Mouse (Mus musculus) E14TG2a.4 (cell line): ENCODE results near the gene Kansl1.

Source experiments
- H3K27me3 ChIP-seq: 2 replicates; pipeline ENCODE4 v1.6.1; 2014; ENCODE audit warnings: low read length, control low read depth; ENCODE audit not compliant: insufficient read depth
- H3K36me3 ChIP-seq: 2 replicates; pipeline ENCODE4 v1.6.1; 2014; ENCODE audit warnings: low read length, control low read depth; ENCODE audit not compliant: insufficient read depth
- H3K4me1 ChIP-seq: replicated peaks from 2 replicates; pipeline ENCODE4 v1.6.1; 2014; ENCODE audit warnings: low read depth, low read length, control low read depth
- H3K4me3 ChIP-seq: replicated peaks from 2 replicates; pipeline ENCODE4 v1.5.1; 2014; ENCODE audit warnings: mild to moderate bottlenecking, low read length
- H3K9me3 ChIP-seq: 2 replicates; pipeline ENCODE4 v1.6.1; 2014; ENCODE audit warnings: low read length, control low read depth
- CTCF ChIP-seq: conservative IDR thresholded peaks from 2 replicates; pipeline ENCODE4 v1.5.1; 2014; ENCODE audit warnings: low read length
- NANOG ChIP-seq: IDR thresholded peaks from 2 replicates; pipeline ENCODE4 v1.6.1; 2014; ENCODE audit warnings: borderline replicate concordance, low read length, mixed read lengths
- POU5F1 ChIP-seq: IDR thresholded peaks from 2 replicates; pipeline ENCODE4 v1.6.1; 2014; ENCODE audit warnings: low read length, borderline replicate concordance

The Kansl1 gene

GRCm38 (mm10) chr11:104468751-104469268 is at the start of gene Kansl1:
TSS of gene Kansl1 (minus strand) at chr11:104468861.
- Histone ChIP-seq H3K36me3 (peaks cover 28% of the 10 kb centered on the region), H3K4me3 (peak within 1 kb of the TSS; percentile 87), H3K4me1 (peaks cover 24% of the 10 kb centered on the region), H3K27me3 (no peaks in the 10 kb centered on the region; the same call in 1 of the 2 replicates), H3K9me3 (no peaks in the 10 kb centered on the region)
- TF ChIP-seq POU5F1 (no peak), NANOG (no peak), CTCF (no peak)

GRCm38 (mm10) chr11:104512436-104512835 is 43.8 kb upstream of the Kansl1 start:
- H3K36me3 ChIP-seq, result peaks cover 91% of the 10 kb centered on the region
- TF ChIP-seq NANOG (no peak), CTCF (no peak), POU5F1 (no peak)
- H3K4me3 ChIP-seq, result no peak overlapping the region
- H3K27me3 ChIP-seq, result no peaks in the 10 kb centered on the region
- H3K4me1 ChIP-seq, result peaks cover 5% of the 10 kb centered on the region; the same call in 1 of the 2 replicates
- H3K9me3 ChIP-seq, result no peaks in the 10 kb centered on the region

- TF ChIP-seq POU5F1 (no peak), NANOG (no peak), CTCF (peak; percentile 51)
These were observed 41.9 kb upstream of the Kansl1 start for GRCm38 (mm10) chr11:104510606-104511005.

GRCm38 (mm10) chr11:104508455-104508854 is 39.8 kb upstream of the Kansl1 start:
- no peak overlapping the region for H3K4me3 ChIP-seq
- no peaks in the 10 kb centered on the region for H3K27me3 ChIP-seq
- H3K4me1 ChIP-seq, result peaks cover 6% of the 10 kb centered on the region; the same call in 1 of the 2 replicates
- peaks cover 86% of the 10 kb centered on the region for H3K36me3 ChIP-seq
- no peaks in the 10 kb centered on the region for H3K9me3 ChIP-seq
- TF ChIP-seq NANOG (no peak), POU5F1 (no peak), CTCF (no peak)

More at GRCm38 (mm10) chr11:104510606-104511005, 41.9 kb upstream of the Kansl1 start:
- no peaks in the 10 kb centered on the region for H3K27me3 ChIP-seq
- peaks cover 90% of the 10 kb centered on the region for H3K36me3 ChIP-seq
- H3K9me3 ChIP-seq, result no peaks in the 10 kb centered on the region
- H3K4me3 ChIP-seq, result no peak overlapping the region
- H3K4me1 ChIP-seq, result peaks cover 5% of the 10 kb centered on the region; the same call in 1 of the 2 replicates

GRCm38 (mm10) chr11:104488292-104488691 is 19.6 kb upstream of the Kansl1 start:
- Histone ChIP-seq H3K4me1 (no peaks in the 10 kb centered on the region; the same call in 1 of the 2 replicates), H3K9me3 (peaks cover 14% of the 10 kb centered on the region), H3K4me3 (no peak overlapping the region), H3K27me3 (no peaks in the 10 kb centered on the region), H3K36me3 (no peaks in the 10 kb centered on the region)
- no peak for TF ChIP-seq POU5F1
- TF ChIP-seq NANOG, result no peak
- TF ChIP-seq CTCF, result peak; percentile 31

- H3K9me3 ChIP-seq, result 0 out of 2 replicates have a peak, but pooled peaks cover 9% of the 10 kb centered on the region
- TF ChIP-seq POU5F1 (no peak), NANOG (no peak), CTCF (no peak)
- no peaks in the 10 kb centered on the region for H3K27me3 ChIP-seq
- H3K36me3 ChIP-seq, result no peaks in the 10 kb centered on the region
- H3K4me1 ChIP-seq, result no peaks in the 10 kb centered on the region; the same call in 1 of the 2 replicates
- no peak overlapping the region for H3K4me3 ChIP-seq
These were observed 13.3 kb upstream of the Kansl1 start for GRCm38 (mm10) chr11:104481971-104482370.

- no peaks in the 10 kb centered on the region; the same call in 1 of the 2 replicates for H3K4me1 ChIP-seq
These were observed 10.8 kb upstream of the Kansl1 start for GRCm38 (mm10) chr11:104479505-104479904.

GRCm38 (mm10) chr11:104469371-104469835 is 742 bp upstream of the Kansl1 start:
- Histone ChIP-seq H3K36me3 (peaks cover 22% of the 10 kb centered on the region), H3K4me1 (peaks cover 22% of the 10 kb centered on the region), H3K27me3 (no peaks in the 10 kb centered on the region; the same call in 1 of the 2 replicates), H3K4me3 (peak overlapping the region; percentile 87), H3K9me3 (no peaks in the 10 kb centered on the region)
- TF ChIP-seq NANOG, result no peak
- TF ChIP-seq POU5F1, result no peak
- TF ChIP-seq CTCF, result no peak

More at GRCm38 (mm10) chr11:104479505-104479904, 10.8 kb upstream of the Kansl1 start:
- H3K4me3 ChIP-seq, result no peak overlapping the region
- TF ChIP-seq CTCF (no peak), NANOG (no peak), POU5F1 (no peak)
- no peaks in the 10 kb centered on the region for H3K36me3 ChIP-seq
- no peaks in the 10 kb centered on the region for H3K27me3 ChIP-seq
- H3K9me3 ChIP-seq, result 0 out of 2 replicates have a peak, but pooled peaks cover 3% of the 10 kb centered on the region
